Mouse (Mus musculus): ENCODE measurements at regions not wholly inside any gene's neighbourhood (a gene's known extent, or its start where the extent isn't known, plus 50 kb on each side); places are given as distances from the start of the nearest gene placed in this dataset.

DNA sequence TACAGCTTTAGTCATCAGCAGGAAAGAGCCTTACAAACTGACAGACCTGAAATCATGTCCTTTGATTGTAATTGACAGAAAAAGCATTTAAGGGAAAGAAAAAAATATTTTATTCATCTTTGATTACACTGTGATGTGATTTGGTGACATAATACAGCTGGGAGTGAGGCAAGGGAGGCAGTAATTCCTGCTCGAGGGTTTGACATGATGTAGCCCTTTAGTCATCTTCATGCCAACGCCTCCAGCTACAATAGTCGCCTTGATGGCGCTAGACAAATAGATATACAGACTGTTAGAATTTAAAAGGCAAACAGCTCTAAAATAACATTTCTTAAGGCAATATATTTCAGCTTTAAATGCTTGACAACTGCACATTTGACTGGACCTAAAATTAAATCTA, 226.3 kb upstream of the Zic1 start:
- WGBS = 38% methylated on average over 4 of the region's 4 CpGs
- no peak overlapping the region for H3K4me3 ChIP-seq (replicated peaks; ENCODE audit: low read length)
- no peak for ATAC-seq (ENCODE audit: insufficient read depth, low FRiP score)

GRCm38 (mm10) chr9:91588756-91589155, 223.1 kb upstream of the Zic1 start:
- no peaks in the 10 kb centered on the region for H3K4me1 ChIP-seq (ENCODE audit: control insufficient read depth, insufficient read depth, low read length)
- H3K9me3 ChIP-seq (replicated peaks; ENCODE audit: control insufficient read depth, low read length) = no peaks in the 10 kb centered on the region
- no peak overlapping the region for H3K9ac ChIP-seq (ENCODE audit: low read length)
- no peaks in the 10 kb centered on the region for H3K36me3 ChIP-seq (ENCODE audit: control insufficient read depth, insufficient read depth, low read length)
- H3K27me3 ChIP-seq (ENCODE audit: control insufficient read depth, insufficient read depth, low read length) = no peaks in the 10 kb centered on the region
- no peak overlapping the region for H3K4me2 ChIP-seq (ENCODE audit: low read depth, low read length)
- 82% methylated on average over 6 of the region's 6 CpGs for WGBS
- H3K4me3 ChIP-seq (replicated peaks; ENCODE audit: low read length) = no peak overlapping the region
- H3K27ac ChIP-seq (ENCODE audit: low read length) = no peak overlapping the region
- ATAC-seq (ENCODE audit: insufficient read depth, low FRiP score) = no peak

More for the DNA sequence above, 226.3 kb upstream of the Zic1 start:
- Histone ChIP-seq H3K9me3 (replicated peaks; ENCODE audit: control insufficient read depth, low read length) (no peaks in the 10 kb centered on the region), H3K27me3 (ENCODE audit: control insufficient read depth, insufficient read depth, low read length) (no peaks in the 10 kb centered on the region), H3K9ac (ENCODE audit: low read length) (no peak overlapping the region), H3K4me2 (ENCODE audit: low read depth, low read length) (no peak overlapping the region), H3K27ac (ENCODE audit: low read length) (no peak overlapping the region), H3K4me1 (ENCODE audit: control insufficient read depth, insufficient read depth, low read length) (no peaks in the 10 kb centered on the region), H3K36me3 (ENCODE audit: control insufficient read depth, insufficient read depth, low read length) (no peaks in the 10 kb centered on the region)

DNA sequence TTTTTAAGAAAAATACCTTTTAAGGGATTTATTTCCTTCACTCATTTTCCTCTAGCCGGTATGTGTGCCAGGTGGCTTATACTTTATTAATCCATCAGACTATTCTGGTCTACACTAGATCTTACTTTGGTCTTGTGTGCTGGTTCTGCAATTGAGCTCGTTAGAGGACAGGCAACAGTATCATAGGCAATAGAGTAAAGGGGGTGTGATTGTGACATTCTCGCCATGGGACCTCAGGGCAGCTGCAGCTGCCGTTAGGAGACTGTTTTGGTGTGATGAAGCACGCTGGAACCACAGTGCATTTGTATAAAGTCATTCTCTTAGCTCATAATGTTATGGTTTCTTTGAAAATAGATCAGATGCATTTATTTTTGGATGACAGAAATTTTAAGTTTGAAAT, 222.3 kb upstream of the Zic1 start:
- Histone ChIP-seq H3K9me3 (replicated peaks; ENCODE audit: control insufficient read depth, low read length) (no peaks in the 10 kb centered on the region), H3K27me3 (ENCODE audit: control insufficient read depth, insufficient read depth, low read length) (no peaks in the 10 kb centered on the region), H3K4me2 (ENCODE audit: low read depth, low read length) (no peak overlapping the region), H3K4me3 (replicated peaks; ENCODE audit: low read length) (no peak overlapping the region), H3K27ac (ENCODE audit: low read length) (no peak overlapping the region), H3K36me3 (ENCODE audit: control insufficient read depth, insufficient read depth, low read length) (no peaks in the 10 kb centered on the region), H3K9ac (ENCODE audit: low read length) (no peak overlapping the region), H3K4me1 (ENCODE audit: control insufficient read depth, insufficient read depth, low read length) (no peaks in the 10 kb centered on the region)
- WGBS = 57% methylated on average over 5 of the region's 5 CpGs
- no peak for ATAC-seq (ENCODE audit: insufficient read depth, low FRiP score)

GRCm38 (mm10) chr9:91587271-91587670, 221.7 kb upstream of the Zic1 start:
- Histone ChIP-seq H3K9me3 (replicated peaks; ENCODE audit: control insufficient read depth, low read length) (no peaks in the 10 kb centered on the region), H3K36me3 (ENCODE audit: control insufficient read depth, insufficient read depth, low read length) (no peaks in the 10 kb centered on the region), H3K4me1 (ENCODE audit: control insufficient read depth, insufficient read depth, low read length) (no peaks in the 10 kb centered on the region), H3K27ac (ENCODE audit: low read length) (no peak overlapping the region), H3K9ac (ENCODE audit: low read length) (no peak overlapping the region), H3K4me2 (ENCODE audit: low read depth, low read length) (no peak overlapping the region), H3K27me3 (ENCODE audit: control insufficient read depth, insufficient read depth, low read length) (no peaks in the 10 kb centered on the region), H3K4me3 (replicated peaks; ENCODE audit: low read length) (no peak overlapping the region)
- no peak for ATAC-seq (ENCODE audit: insufficient read depth, low FRiP score)
- 84% methylated on average over 7 of the region's 7 CpGs for WGBS

DNA sequence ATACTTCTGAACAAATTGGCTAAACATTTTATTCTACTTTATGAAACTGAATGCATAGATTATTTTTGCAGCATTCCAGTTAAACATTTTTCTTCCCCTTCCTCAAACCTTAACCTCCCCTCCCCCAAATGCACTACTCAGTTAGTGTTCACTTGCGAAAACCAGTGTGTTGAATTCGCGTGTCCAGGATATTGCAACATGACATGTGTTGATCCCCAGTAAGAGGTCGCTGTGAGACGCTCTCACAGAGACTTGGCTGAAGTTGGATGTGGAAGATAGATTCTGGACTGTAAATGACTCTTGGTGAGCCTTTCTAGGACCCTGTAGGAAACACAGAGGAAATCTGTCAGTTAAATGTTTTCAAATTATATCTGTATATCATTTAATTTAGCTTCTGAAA, 221.0 kb upstream of the Zic1 start:
- Histone ChIP-seq H3K27me3 (ENCODE audit: control insufficient read depth, insufficient read depth, low read length) (no peaks in the 10 kb centered on the region), H3K4me2 (ENCODE audit: low read depth, low read length) (no peak overlapping the region), H3K9ac (ENCODE audit: low read length) (no peak overlapping the region), H3K36me3 (ENCODE audit: control insufficient read depth, insufficient read depth, low read length) (no peaks in the 10 kb centered on the region), H3K4me1 (ENCODE audit: control insufficient read depth, insufficient read depth, low read length) (no peaks in the 10 kb centered on the region), H3K27ac (ENCODE audit: low read length) (no peak overlapping the region), H3K9me3 (replicated peaks; ENCODE audit: control insufficient read depth, low read length) (no peaks in the 10 kb centered on the region), H3K4me3 (replicated peaks; ENCODE audit: low read length) (no peak overlapping the region)
- 62% methylated on average over 5 of the region's 5 CpGs for WGBS
- no peak for ATAC-seq (ENCODE audit: insufficient read depth, low FRiP score)

- H3K27me3 ChIP-seq (ENCODE audit: control insufficient read depth, insufficient read depth, low read length) = no peaks in the 10 kb centered on the region
- H3K27ac ChIP-seq (ENCODE audit: low read length) = no peak overlapping the region
- H3K36me3 ChIP-seq (ENCODE audit: control insufficient read depth, insufficient read depth, low read length) = no peaks in the 10 kb centered on the region
- no peak overlapping the region for H3K4me2 ChIP-seq (ENCODE audit: low read depth, low read length)
- H3K9me3 ChIP-seq (replicated peaks; ENCODE audit: control insufficient read depth, low read length) = no peaks in the 10 kb centered on the region
- no peak overlapping the region for H3K4me3 ChIP-seq (replicated peaks; ENCODE audit: low read length)
- H3K4me1 ChIP-seq (ENCODE audit: control insufficient read depth, insufficient read depth, low read length) = no peaks in the 10 kb centered on the region
- ATAC-seq (ENCODE audit: insufficient read depth, low FRiP score) = no peak
- no peak overlapping the region for H3K9ac ChIP-seq (ENCODE audit: low read length)
Measured at GRCm38 (mm10) chr9:91574156-91574555, 208.5 kb upstream of the Zic1 start.

DNA sequence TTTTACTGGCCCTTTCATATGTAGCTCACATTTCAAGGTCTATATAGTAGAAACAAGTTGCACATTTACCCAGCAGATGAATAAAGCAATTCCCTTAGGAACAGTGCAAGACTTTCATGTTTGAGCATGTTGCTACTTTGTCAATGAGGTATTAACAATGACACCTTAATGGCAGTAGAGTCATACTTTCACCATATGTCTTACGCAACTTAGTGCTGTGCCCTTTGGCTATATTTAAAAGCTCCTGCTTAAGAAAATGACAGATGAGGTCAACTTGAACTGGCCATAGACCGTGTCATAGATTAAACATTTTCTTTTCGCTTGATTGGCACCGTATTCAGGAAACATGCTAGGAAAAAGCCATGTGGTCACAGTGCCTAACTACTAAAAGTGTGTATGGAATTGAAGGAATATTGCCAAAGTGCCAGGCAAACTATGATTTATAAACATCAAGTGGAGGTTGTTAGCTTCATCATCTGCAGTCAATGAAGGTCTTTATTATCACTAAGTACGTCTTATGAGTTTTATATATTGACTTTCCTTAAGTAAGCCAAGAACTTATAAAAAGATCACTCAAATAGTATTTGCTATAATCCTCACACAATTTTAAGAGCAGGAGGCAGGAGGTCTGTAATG, 200.5 kb upstream of the Zic1 start:
- Histone ChIP-seq H3K36me3 (ENCODE audit: control insufficient read depth, insufficient read depth, low read length) (no peaks in the 10 kb centered on the region), H3K4me1 (ENCODE audit: control insufficient read depth, insufficient read depth, low read length) (no peaks in the 10 kb centered on the region), H3K27ac (ENCODE audit: low read length) (no peak overlapping the region), H3K27me3 (ENCODE audit: control insufficient read depth, insufficient read depth, low read length) (no peaks in the 10 kb centered on the region), H3K9ac (ENCODE audit: low read length) (no peak overlapping the region), H3K4me2 (ENCODE audit: low read depth, low read length) (no peak overlapping the region), H3K9me3 (replicated peaks; ENCODE audit: control insufficient read depth, low read length) (no peaks in the 10 kb centered on the region), H3K4me3 (replicated peaks; ENCODE audit: low read length) (no peak overlapping the region)
- 61% methylated on average over 5 of the region's 5 CpGs for WGBS
- no peak for ATAC-seq (ENCODE audit: insufficient read depth, low FRiP score)

- WGBS = 51% methylated on average over 2 of the region's 2 CpGs
Measured at GRCm38 (mm10) chr9:91561331-91561730, 195.7 kb upstream of the Zic1 start.

GRCm38 (mm10) chr9:91559794-91560193, 194.2 kb upstream of the Zic1 start:
- no peak overlapping the region for H3K4me2 ChIP-seq (ENCODE audit: low read depth, low read length)
- H3K4me3 ChIP-seq (replicated peaks; ENCODE audit: low read length) = no peak overlapping the region
- no peak overlapping the region for H3K9ac ChIP-seq (ENCODE audit: low read length)
- H3K27ac ChIP-seq (ENCODE audit: low read length) = no peak overlapping the region
- no peaks in the 10 kb centered on the region for H3K4me1 ChIP-seq (ENCODE audit: control insufficient read depth, insufficient read depth, low read length)
- ATAC-seq (ENCODE audit: insufficient read depth, low FRiP score) = no peak
- no peaks in the 10 kb centered on the region for H3K27me3 ChIP-seq (ENCODE audit: control insufficient read depth, insufficient read depth, low read length)
- no peaks in the 10 kb centered on the region for H3K36me3 ChIP-seq (ENCODE audit: control insufficient read depth, insufficient read depth, low read length)
- WGBS = 71% methylated on average over 6 of the region's 6 CpGs
- no peaks in the 10 kb centered on the region for H3K9me3 ChIP-seq (replicated peaks; ENCODE audit: control insufficient read depth, low read length)

More at GRCm38 (mm10) chr9:91561331-91561730, 195.7 kb upstream of the Zic1 start:
- Histone ChIP-seq H3K27me3 (ENCODE audit: control insufficient read depth, insufficient read depth, low read length) (no peaks in the 10 kb centered on the region), H3K36me3 (ENCODE audit: control insufficient read depth, insufficient read depth, low read length) (no peaks in the 10 kb centered on the region), H3K27ac (ENCODE audit: low read length) (no peak overlapping the region), H3K4me2 (ENCODE audit: low read depth, low read length) (no peak overlapping the region), H3K4me1 (ENCODE audit: control insufficient read depth, insufficient read depth, low read length) (no peaks in the 10 kb centered on the region), H3K9ac (ENCODE audit: low read length) (no peak overlapping the region), H3K9me3 (replicated peaks; ENCODE audit: control insufficient read depth, low read length) (no peaks in the 10 kb centered on the region), H3K4me3 (replicated peaks; ENCODE audit: low read length) (no peak overlapping the region)
- no peak for ATAC-seq (ENCODE audit: insufficient read depth, low FRiP score)

DNA sequence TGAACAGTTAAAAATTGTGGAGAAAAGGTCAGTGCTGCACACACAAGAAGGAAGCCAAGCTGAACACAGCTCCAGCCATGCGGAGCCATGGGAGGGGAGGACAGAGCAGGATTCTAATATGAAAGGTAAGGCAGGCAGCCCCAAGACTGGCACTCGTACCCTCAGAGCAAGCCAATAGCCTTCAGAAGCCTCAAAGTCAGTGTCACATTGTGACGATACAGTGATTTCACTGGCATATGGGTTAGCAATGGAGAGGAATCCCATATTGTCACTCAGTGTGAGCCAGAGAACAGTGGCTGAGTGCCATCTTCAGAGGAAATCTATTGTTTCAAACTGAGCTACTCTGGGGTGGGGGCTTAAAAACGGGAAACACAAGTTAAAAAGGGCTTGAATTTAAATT, 181.4 kb upstream of the Zic1 start:
- Histone ChIP-seq H3K9ac (ENCODE audit: low read length) (no peak overlapping the region), H3K27me3 (ENCODE audit: control insufficient read depth, insufficient read depth, low read length) (no peaks in the 10 kb centered on the region), H3K4me3 (replicated peaks; ENCODE audit: low read length) (no peak overlapping the region), H3K27ac (ENCODE audit: low read length) (no peak overlapping the region), H3K9me3 (replicated peaks; ENCODE audit: control insufficient read depth, low read length) (no peaks in the 10 kb centered on the region), H3K4me2 (ENCODE audit: low read depth, low read length) (no peak overlapping the region), H3K4me1 (ENCODE audit: control insufficient read depth, insufficient read depth, low read length) (no peaks in the 10 kb centered on the region), H3K36me3 (ENCODE audit: control insufficient read depth, insufficient read depth, low read length) (no peaks in the 10 kb centered on the region)
- ATAC-seq (ENCODE audit: insufficient read depth, low FRiP score) = no peak
- WGBS = 71% methylated on average over 4 of the region's 4 CpGs

All from stomach, embryonic 16.5 days (tissue).